Mouse (Mus musculus): ENCODE measurements at regions not wholly inside any gene's neighbourhood (a gene's known extent, or its start where the extent isn't known, plus 50 kb on each side); places are given as distances from the start of the nearest gene placed in this dataset.
"Not testable (repeated sequence)": the region's sequence is repeated elsewhere in the genome, so short reads cannot be mapped to it uniquely, and the experiment has no call there.

- ATAC-seq, result no peak
- Histone ChIP-seq H3K27ac (ENCODE audit: low read length) (no peak overlapping the region), H3K9me3 (ENCODE audit: control insufficient read depth, low read length) (no peaks in the 10 kb centered on the region), H3K4me1 (replicated peaks; ENCODE audit: control insufficient read depth, insufficient read depth, low read length) (no peaks in the 10 kb centered on the region), H3K27me3 (replicated peaks; ENCODE audit: control insufficient read depth, insufficient read depth, low read length) (no peaks in the 10 kb centered on the region), H3K36me3 (ENCODE audit: control insufficient read depth, insufficient read depth) (no peaks in the 10 kb centered on the region), H3K4me2 (ENCODE audit: low read length) (no peak overlapping the region), H3K9ac (replicated peaks; ENCODE audit: low read depth, low read length) (no peak overlapping the region), H3K4me3 (replicated peaks; ENCODE audit: low read length) (no peak overlapping the region)
- 93% methylated on average over 2 of the region's 2 CpGs for WGBS
These were observed 946.3 kb upstream of the Cypt12 start for GRCm38 (mm10) chr3:17001871-17002270.

GRCm38 (mm10) chr3:17003136-17003535, 945.1 kb upstream of the Cypt12 start:
- H3K27me3 ChIP-seq (replicated peaks; ENCODE audit: control insufficient read depth, insufficient read depth, low read length), result no peaks in the 10 kb centered on the region
- no peaks in the 10 kb centered on the region for H3K9me3 ChIP-seq (ENCODE audit: control insufficient read depth, low read length)
- 79% methylated on average over 3 of the region's 3 CpGs for WGBS
- H3K9ac ChIP-seq (replicated peaks; ENCODE audit: low read depth, low read length), result no peak overlapping the region
- no peak overlapping the region for H3K27ac ChIP-seq (ENCODE audit: low read length)
- no peaks in the 10 kb centered on the region for H3K36me3 ChIP-seq (ENCODE audit: control insufficient read depth, insufficient read depth)
- no peak overlapping the region for H3K4me2 ChIP-seq (ENCODE audit: low read length)
- ATAC-seq, result no peak; the same call in 1 of the 2 replicates
- no peak overlapping the region for H3K4me3 ChIP-seq (replicated peaks; ENCODE audit: low read length)
- H3K4me1 ChIP-seq (replicated peaks; ENCODE audit: control insufficient read depth, insufficient read depth, low read length), result no peaks in the 10 kb centered on the region

DNA sequence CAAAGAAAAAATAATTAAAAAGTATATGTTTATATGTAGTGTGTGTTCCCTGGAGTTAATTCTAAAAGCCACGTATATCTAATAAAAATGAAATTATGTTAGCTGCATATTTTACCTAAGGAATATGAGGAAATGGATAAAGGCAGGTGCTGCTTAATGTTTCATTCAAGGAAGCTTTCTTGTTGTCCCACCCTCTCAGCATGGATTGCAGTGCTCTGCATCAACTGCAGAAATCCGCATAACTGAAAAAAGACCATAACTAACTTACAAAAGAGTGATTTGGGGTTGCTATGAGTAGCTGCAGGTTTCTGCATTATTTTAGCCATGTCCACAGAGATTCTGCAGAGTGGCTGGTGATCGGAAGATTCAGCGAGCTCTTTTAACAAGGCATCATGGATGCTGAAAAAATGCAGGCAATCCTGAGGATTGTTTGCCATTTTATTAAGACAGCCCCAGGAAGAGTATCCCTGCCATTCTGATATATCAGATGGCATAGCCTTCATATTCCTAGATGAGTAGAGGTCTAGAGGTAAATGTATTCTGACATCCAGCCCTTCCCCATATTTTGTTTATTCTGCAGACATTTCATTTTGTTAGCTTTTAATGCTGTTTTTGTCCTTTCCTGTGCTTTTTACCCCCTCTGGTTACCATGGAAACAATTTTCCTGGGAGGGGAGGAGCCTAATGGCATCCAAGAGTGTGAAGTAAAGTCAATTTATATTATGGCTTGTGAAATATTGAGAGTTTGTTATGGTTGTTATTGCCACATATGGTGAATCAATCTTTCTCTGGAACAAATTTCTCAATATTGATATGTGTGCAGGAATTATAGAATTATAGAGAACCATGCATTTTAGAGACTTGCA, 933.8 kb upstream of the Cypt12 start:
- Histone ChIP-seq H3K36me3 (ENCODE audit: control insufficient read depth, insufficient read depth) (no peaks in the 10 kb centered on the region), H3K27me3 (replicated peaks; ENCODE audit: control insufficient read depth, insufficient read depth, low read length) (no peaks in the 10 kb centered on the region), H3K4me2 (ENCODE audit: low read length) (no peak overlapping the region), H3K9ac (replicated peaks; ENCODE audit: low read depth, low read length) (no peak overlapping the region), H3K4me1 (replicated peaks; ENCODE audit: control insufficient read depth, insufficient read depth, low read length) (no peaks in the 10 kb centered on the region), H3K27ac (ENCODE audit: low read length) (peak overlapping the region; percentile 10; the same call in 1 of the 2 replicates), H3K9me3 (ENCODE audit: control insufficient read depth, low read length) (no peaks in the 10 kb centered on the region), H3K4me3 (replicated peaks; ENCODE audit: low read length) (no peak overlapping the region)
- 84% methylated on average over 4 of the region's 4 CpGs for WGBS
- ATAC-seq, result peak; percentile 50; the same call in 1 of the 2 replicates

DNA sequence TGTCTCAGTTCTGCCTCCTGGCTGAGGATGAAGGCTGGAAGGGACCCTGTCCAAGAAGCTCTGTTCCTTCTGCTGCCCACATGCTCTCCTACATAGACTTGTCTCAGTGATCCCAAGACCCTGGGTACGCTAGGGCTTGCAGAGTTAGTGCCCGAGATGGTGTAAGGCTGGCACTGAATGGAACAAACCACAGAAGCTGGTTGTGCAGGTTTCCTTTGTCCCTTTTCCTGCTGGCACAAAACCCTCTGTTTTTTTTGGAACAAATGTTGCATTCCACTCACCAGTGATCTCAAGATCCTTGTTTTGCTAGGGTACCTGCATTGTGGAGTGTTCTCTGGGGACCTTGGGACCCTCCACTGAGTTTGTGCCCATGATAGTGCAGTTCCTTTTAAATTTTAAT, 897.4 kb upstream of the Cypt12 start:
- H3K4me3 ChIP-seq (replicated peaks; ENCODE audit: low read length), result no peak overlapping the region
- 90% methylated on average over 2 of the region's 2 CpGs for WGBS
- no peaks in the 10 kb centered on the region for H3K27me3 ChIP-seq (replicated peaks; ENCODE audit: control insufficient read depth, insufficient read depth, low read length)
- no peaks in the 10 kb centered on the region for H3K36me3 ChIP-seq (ENCODE audit: control insufficient read depth, insufficient read depth)
- no peak overlapping the region for H3K9ac ChIP-seq (replicated peaks; ENCODE audit: low read depth, low read length)
- no peak overlapping the region for H3K27ac ChIP-seq (ENCODE audit: low read length)
- ATAC-seq, result no peak
- no peaks in the 10 kb centered on the region for H3K4me1 ChIP-seq (replicated peaks; ENCODE audit: control insufficient read depth, insufficient read depth, low read length)
- H3K9me3 ChIP-seq (ENCODE audit: control insufficient read depth, low read length), result no peaks in the 10 kb centered on the region
- no peak overlapping the region for H3K4me2 ChIP-seq (ENCODE audit: low read length)

DNA sequence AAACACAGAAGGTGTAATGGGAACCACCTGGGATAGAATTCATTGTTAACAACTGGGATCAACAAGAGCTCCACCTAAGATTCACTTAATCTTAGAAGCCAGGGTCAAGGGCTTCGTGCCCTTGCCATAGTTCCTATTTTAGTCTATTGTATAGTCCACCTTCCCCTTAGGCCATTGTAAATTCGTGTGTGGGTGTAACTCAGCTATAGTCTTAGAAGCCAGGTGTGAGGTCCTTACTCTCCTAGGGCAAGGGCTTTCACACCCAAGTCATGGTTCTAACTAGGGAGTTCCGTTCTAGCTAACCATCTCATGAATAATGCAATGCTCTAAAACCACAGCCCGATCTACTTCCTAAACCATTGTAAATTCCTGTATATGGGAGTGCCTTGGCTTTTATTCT, 889.8 kb upstream of the Cypt12 start:
- H3K36me3 ChIP-seq (ENCODE audit: control insufficient read depth, insufficient read depth); H3K9me3 ChIP-seq (ENCODE audit: control insufficient read depth, low read length); H3K9ac ChIP-seq (replicated peaks; ENCODE audit: low read depth, low read length); H3K27ac ChIP-seq (ENCODE audit: low read length); ATAC-seq; H3K4me2 ChIP-seq (ENCODE audit: low read length); H3K4me3 ChIP-seq (replicated peaks; ENCODE audit: low read length); H3K27me3 ChIP-seq (replicated peaks; ENCODE audit: control insufficient read depth, insufficient read depth, low read length); H3K4me1 ChIP-seq (replicated peaks; ENCODE audit: control insufficient read depth, insufficient read depth, low read length): not testable (repeated sequence)
- WGBS, result 85% methylated on average over 3 of the region's 4 CpGs

GRCm38 (mm10) chr3:17106261-17106660, 841.9 kb upstream of the Cypt12 start:
- not testable (repeated sequence) for H3K36me3 ChIP-seq (ENCODE audit: control insufficient read depth, insufficient read depth); H3K4me3 ChIP-seq (replicated peaks; ENCODE audit: low read length); H3K9me3 ChIP-seq (ENCODE audit: control insufficient read depth, low read length); H3K4me1 ChIP-seq (replicated peaks; ENCODE audit: control insufficient read depth, insufficient read depth, low read length); H3K27ac ChIP-seq (ENCODE audit: low read length); H3K4me2 ChIP-seq (ENCODE audit: low read length); H3K27me3 ChIP-seq (replicated peaks; ENCODE audit: control insufficient read depth, insufficient read depth, low read length); ATAC-seq; H3K9ac ChIP-seq (replicated peaks; ENCODE audit: low read depth, low read length)
